Mouse (Mus musculus) embryo, embryonic 11.5 days (tissue): Measurements from ENCODE around the gene Rmdn3.

Source experiments
- DNase-seq: peaks from one replicate; pipeline ENCODE4 v3.0.0-alpha.2; 2012; ENCODE audit warnings: low read depth, low spot score

The Rmdn3 gene

GRCm38 (mm10) chr2:119167866-119168256 is 11.0 kb upstream of the Rmdn3 start:
- no peak for DNase-seq

- no peak for DNase-seq
Measured at GRCm38 (mm10) chr2:119166901-119167865, 10.3 kb upstream of the Rmdn3 start, which contains the start of gene Gchfr. TSS of gene Gchfr (plus strand) at chr2:119167773.

GRCm38 (mm10) chr2:119165401-119165800 is 8.6 kb upstream of the Rmdn3 start:
- no peak for DNase-seq

GRCm38 (mm10) chr2:119163999-119164398 is 7.2 kb upstream of the Rmdn3 start:
- no peak for DNase-seq

GRCm38 (mm10) chr2:119163135-119163534 is 6.3 kb upstream of the Rmdn3 start:
- no peak for DNase-seq

GRCm38 (mm10) chr2:119161247-119161646 is 4.4 kb upstream of the Rmdn3 start:
- no peak for DNase-seq

- DNase-seq: no peak
Measured at GRCm38 (mm10) chr2:119157836-119158235, 1.0 kb upstream of the Rmdn3 start.

- no peak for DNase-seq
Measured at GRCm38 (mm10) chr2:119156081-119156680, 653 bp downstream of the Rmdn3 start.

- DNase-seq: no peak
Measured at GRCm38 (mm10) chr2:119155388-119155787, 1.4 kb downstream of the Rmdn3 start.

- DNase-seq: no peak
Measured at GRCm38 (mm10) chr2:119154683-119155082, 2.2 kb downstream of the Rmdn3 start.

GRCm38 (mm10) chr2:119152255-119152654 is 4.6 kb downstream of the Rmdn3 start:
- no peak for DNase-seq

GRCm38 (mm10) chr2:119147775-119148174 is 9.1 kb downstream of the Rmdn3 start:
- DNase-seq: no peak

GRCm38 (mm10) chr2:119147160-119147678 is 9.6 kb downstream of the Rmdn3 start:
- DNase-seq: no peak

- DNase-seq: no peak
Measured at GRCm38 (mm10) chr2:119146435-119146834, 10.4 kb downstream of the Rmdn3 start.

- no peak for DNase-seq
Measured at GRCm38 (mm10) chr2:119145199-119145598, 11.6 kb downstream of the Rmdn3 start.

GRCm38 (mm10) chr2:119136346-119136898 is 20.4 kb downstream of the Rmdn3 start:
- no peak for DNase-seq

- DNase-seq: no peak
Measured at GRCm38 (mm10) chr2:119113121-119113925, 43.5 kb downstream of the Rmdn3 start.

- DNase-seq: peak; percentile 84
Measured at GRCm38 (mm10) chr2:119112438-119113112, 44.3 kb downstream of the Rmdn3 start, which contains the start of gene Rad51. TSS of gene Rad51 (plus strand) at chr2:119112793.

- no peak for DNase-seq
Measured at GRCm38 (mm10) chr2:119111060-119111459, 45.8 kb downstream of the Rmdn3 start.

GRCm38 (mm10) chr2:119108554-119108953 is 48.3 kb downstream of the Rmdn3 start:
- peak; percentile 26 for DNase-seq

GRCm38 (mm10) chr2:119106583-119106982 is 50.3 kb downstream of the Rmdn3 start:
- DNase-seq: no peak
